Mouse (Mus musculus): ENCODE results near the gene Larp4b. TPM values are rescaled to one million over a fixed set of nuclear protein-coding genes. Genes with fewer than 3 reads are reported as not detected.

The Larp4b gene
- polyA plus RNA-seq (2012; rRNA removed), result 27.5 and 30.5 TPM in 2 replicates

GRCm38 (mm10) chr13:9093316-9094155 is at the start of gene Larp4b:
Gene Larp4b, plus strand, starts transcription at chr13:9093881.

Other genes with a start within 250 kb of the Larp4b start
- gene Wdr37, start 222.0 kb upstream of the Larp4b start, polyA plus RNA-seq (2012; rRNA removed), result 31.5 and 34.9 TPM in 2 replicates
- gene Idi1, start 208.4 kb upstream of the Larp4b start, polyA plus RNA-seq (2012; rRNA removed), result 52.1 and 60.6 TPM in 2 replicates
- gene Gm9745, start 145.7 kb upstream of the Larp4b start, polyA plus RNA-seq (2012; rRNA removed), result not detected in 2 replicates
- 0.04 TPM in 1 of 2 replicates, not detected in the other for gene Idi2, start 141.0 kb upstream of the Larp4b start, polyA plus RNA-seq (2012; rRNA removed)
- 36.4 and 37.4 TPM in 2 replicates for gene Gtpbp4, start 97.8 kb upstream of the Larp4b start, polyA plus RNA-seq (2012; rRNA removed)
- gene Dip2c, start 182.6 kb downstream of the Larp4b start, polyA plus RNA-seq (2012; rRNA removed), result 21.2 and 22.9 TPM in 2 replicates